Mouse (Mus musculus) CH12.LX (cell line): ENCODE measurements at regions not wholly inside any gene's neighbourhood (a gene's known extent, or its start where the extent isn't known, plus 50 kb on each side); places are given as distances from the start of the nearest gene placed in this dataset.

Experiments used
- DNase-seq: peaks from one replicate; pipeline ENCODE4 v3.0.0-alpha.2; 2013; ENCODE audit errors: extremely low read depth
- H3K27ac ChIP-seq: 2 replicates; pipeline ENCODE4 v1.5.1; 2012; ENCODE audit warnings: low read depth, mild to moderate bottlenecking, control low read depth, moderate library complexity; ENCODE audit not compliant: insufficient read depth
- H3K27me3 ChIP-seq: replicated peaks from 2 replicates; pipeline ENCODE3; 2012; ENCODE audit warnings: inconsistent platforms
- H3K36me3 ChIP-seq, 2 experiments: replicated peaks in 1 of 2; 2 replicates each; pipeline versions ENCODE3 to v1.6.1; 2012; ENCODE audit warnings: inconsistent platforms in 1 of 2, low read length in 1 of 2, mild to moderate bottlenecking in 1 of 2, mixed read lengths in 1 of 2, moderate library complexity in 1 of 2; ENCODE audit not compliant: control insufficient read depth in 1 of 2, insufficient read depth in 1 of 2
- H3K4me1 ChIP-seq, 2 experiments: 2 replicates each; pipeline ENCODE4 v1.6.1; 2012; ENCODE audit warnings: inconsistent platforms in 1 of 2, moderate library complexity in 1 of 2; ENCODE audit not compliant: insufficient read depth in 2 of 2, control insufficient read depth in 1 of 2
- H3K4me2 ChIP-seq: 2 replicates; pipeline ENCODE4 v1.6.1; 2012; ENCODE audit warnings: low read depth, mild to moderate bottlenecking, control low read depth; ENCODE audit not compliant: poor library complexity, insufficient read depth, severe bottlenecking
- H3K4me3 ChIP-seq, 3 experiments: fragments of 150-350 bp in 1 of 3; sonication (generic) in 1 of 3; replicated peaks in 1 of 3; 2 replicates each; pipeline versions ENCODE3 to v1.5.1; 2011 to 2012; ENCODE audit warnings: low read depth in 2 of 3, low read length in 2 of 3, mild to moderate bottlenecking in 2 of 3, moderate library complexity in 2 of 3, control low read depth in 1 of 3, improper control_type of control experiment in 1 of 3, inconsistent platforms in 1 of 3, mixed read lengths in 1 of 3; ENCODE audit not compliant: poor library complexity in 1 of 3
- H3K79me2 ChIP-seq: replicated peaks from 2 replicates; pipeline ENCODE4 v1.6.1; 2012; ENCODE audit warnings: mild to moderate bottlenecking, moderate library complexity; ENCODE audit not compliant: control insufficient read depth, poor library complexity, insufficient read depth, severe bottlenecking; ENCODE audit errors: extremely low read depth
- H3K9ac ChIP-seq: 2 replicates; pipeline ENCODE4 v1.6.1; 2012; ENCODE audit warnings: low read depth, mild to moderate bottlenecking, control low read depth, moderate library complexity; ENCODE audit not compliant: insufficient read depth
- H3K9me3 ChIP-seq: replicated peaks from 2 replicates; pipeline ENCODE3; 2012; ENCODE audit warnings: low read length, inconsistent platforms, mixed read lengths
- BHLHE40 ChIP-seq: IDR thresholded peaks from 2 replicates; pipeline ENCODE4 v1.6.1; 2011; ENCODE audit warnings: mild to moderate bottlenecking, low read depth, low read length, improper control_type of control experiment
- CTCF ChIP-seq, 2 experiments: IDR thresholded peaks in 1 of 2; conservative IDR thresholded peaks in 1 of 2; 2 replicates each; pipeline ENCODE4 v1.5.1; 2011 to 2012; ENCODE audit warnings: low read depth in 2 of 2, low read length in 2 of 2, improper control_type of control experiment in 1 of 2, inconsistent platforms in 1 of 2, mild to moderate bottlenecking in 1 of 2, moderate library complexity in 1 of 2
- EP300 ChIP-seq: IDR thresholded peaks from 2 replicates; pipeline ENCODE4 v1.6.1; 2011; ENCODE audit warnings: low read length, improper control_type of control experiment
- ETS1 ChIP-seq: conservative IDR thresholded peaks from 2 replicates; pipeline ENCODE4 v1.6.1; 2012; ENCODE audit warnings: low read depth, mild to moderate bottlenecking, inconsistent platforms, low read length, improper control_type of control experiment, moderate library complexity
- GABPA ChIP-seq: IDR thresholded peaks from 2 replicates; pipeline ENCODE4 v1.6.1; 2012; ENCODE audit warnings: low read depth, low read length, improper control_type of control experiment, inconsistent platforms; ENCODE audit not compliant: insufficient replicate concordance
- IRF4 ChIP-seq: IDR thresholded peaks from 2 replicates; pipeline ENCODE4 v1.6.1; 2014; ENCODE audit warnings: low read depth, mild to moderate bottlenecking, inconsistent platforms, low read length, improper control_type of control experiment
- JUN ChIP-seq: IDR thresholded peaks from 2 replicates; pipeline ENCODE4 v1.6.1; 2011; ENCODE audit warnings: low read depth, mild to moderate bottlenecking, low read length, improper control_type of control experiment, moderate library complexity; ENCODE audit not compliant: insufficient read depth
- JUND ChIP-seq: conservative IDR thresholded peaks from 2 replicates; pipeline ENCODE4 v1.6.1; 2011; ENCODE audit warnings: low read depth, low read length, improper control_type of control experiment
- KAT2A ChIP-seq: IDR thresholded peaks from 2 replicates; pipeline ENCODE4 v1.6.1; 2012; ENCODE audit warnings: low read length, improper control_type of control experiment, inconsistent platforms; ENCODE audit not compliant: insufficient replicate concordance
- MAZ ChIP-seq: IDR thresholded peaks from 2 replicates; pipeline ENCODE4 v1.6.1; 2012; ENCODE audit warnings: low read depth, mild to moderate bottlenecking, inconsistent platforms, low read length, improper control_type of control experiment, moderate library complexity
- MYC ChIP-seq: IDR thresholded peaks from 2 replicates; pipeline ENCODE4 v1.6.1; 2011; ENCODE audit warnings: low read depth, mild to moderate bottlenecking, improper control_type of control experiment, low read length
- NRF1 ChIP-seq: IDR thresholded peaks from 2 replicates; pipeline ENCODE4 v1.6.1; 2014; ENCODE audit warnings: low read depth, mild to moderate bottlenecking, inconsistent platforms, low read length, improper control_type of control experiment, moderate library complexity
- PAX5 ChIP-seq: IDR thresholded peaks from 2 replicates; pipeline ENCODE4 v1.6.1; 2012; ENCODE audit warnings: low read length, inconsistent platforms, mixed read lengths
- RAD21 ChIP-seq: IDR thresholded peaks from 2 replicates; pipeline ENCODE4 v1.6.1; 2011; ENCODE audit warnings: low read depth, mild to moderate bottlenecking, low read length, improper control_type of control experiment, moderate library complexity
- SMC3 ChIP-seq: IDR thresholded peaks from 2 replicates; pipeline ENCODE4 v1.6.1; 2011; ENCODE audit warnings: low read depth, low read length, improper control_type of control experiment
- TBP ChIP-seq: conservative IDR thresholded peaks from 2 replicates; pipeline ENCODE4 v1.6.1; 2011; ENCODE audit warnings: low read depth, low read length, improper control_type of control experiment
- TCF12 ChIP-seq: IDR thresholded peaks from 2 replicates; pipeline ENCODE4 v1.6.1; 2014; ENCODE audit warnings: low read depth, mild to moderate bottlenecking, inconsistent platforms, low read length, improper control_type of control experiment
- UBTF ChIP-seq: IDR thresholded peaks from 2 replicates; pipeline ENCODE4 v1.6.1; 2012; ENCODE audit warnings: low read depth, mild to moderate bottlenecking, inconsistent platforms, low read length, improper control_type of control experiment, moderate library complexity
- USF2 ChIP-seq: conservative IDR thresholded peaks from 2 replicates; pipeline ENCODE4 v1.6.1; 2011; ENCODE audit warnings: low read depth, low read length, improper control_type of control experiment
- ZC3H11A ChIP-seq: IDR thresholded peaks from 2 replicates; pipeline ENCODE4 v1.6.1; 2012; ENCODE audit warnings: low read depth, mild to moderate bottlenecking, inconsistent platforms, low read length, improper control_type of control experiment
- ZMIZ1 ChIP-seq: IDR thresholded peaks from 2 replicates; pipeline ENCODE4 v1.6.1; 2012; ENCODE audit warnings: low read depth, mild to moderate bottlenecking, inconsistent platforms, low read length, improper control_type of control experiment
- ZNF384 ChIP-seq: IDR thresholded peaks from 2 replicates; pipeline ENCODE4 v1.6.1; 2012; ENCODE audit warnings: low read depth, low read length, improper control_type of control experiment, inconsistent platforms
- dilution Hi-C: fragments of 300-500 bp; cut with MboI; formaldehyde crosslinking; loops from 2 replicates; pipeline ENCODE4 v1.14.3; 2020; ENCODE audit warnings: low sequenced_read_pairs; ENCODE audit not compliant: extremely low pct_unique_long_range_greater_than_20kb, extremely low pct_ligation_motif_present
- in situ Hi-C: fragments of 300-500 bp; cut with MboI; formaldehyde crosslinking; loops from 3 replicates; pipeline ENCODE4 v1.14.3; 2019; ENCODE audit warnings: low sequenced_read_pairs, low pct_ligation_motif_present, low pct_unique_long_range_greater_than_20kb, mixed read lengths

DNA sequence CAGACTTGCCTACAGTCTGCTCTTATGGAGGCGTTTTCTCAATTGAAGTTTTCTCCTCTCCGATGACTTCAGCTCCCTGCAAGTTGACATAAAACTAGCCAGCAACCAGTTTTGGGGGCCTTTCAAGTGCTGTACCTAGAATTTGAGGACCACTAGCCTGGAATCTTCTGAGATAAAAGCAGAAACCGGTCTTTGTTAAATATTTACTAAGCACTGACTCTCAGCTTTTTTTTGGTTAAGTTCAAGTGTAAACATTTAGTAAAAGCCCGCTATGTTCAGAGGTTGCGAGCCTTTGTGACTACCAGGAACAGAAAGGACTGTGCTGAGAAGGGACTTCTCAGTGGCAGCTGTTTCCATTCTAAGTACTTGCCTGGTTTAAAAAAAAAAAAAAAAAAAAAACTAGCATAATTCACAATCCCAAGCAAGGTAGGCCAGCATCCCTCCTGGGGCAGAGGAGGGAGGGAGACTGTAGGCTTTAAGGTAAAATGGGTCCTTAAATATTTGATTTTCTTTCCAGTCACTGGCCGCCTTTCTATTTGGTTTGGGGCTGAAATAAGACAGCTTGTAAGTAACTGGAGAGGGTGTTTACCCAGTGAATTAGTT, 219.1 kb upstream of the Sox14 start:
- TF ChIP-seq RAD21: no peak
- TF ChIP-seq CTCF (conservative IDR thresholded peaks at IDR 0.05 in 1 of 2, IDR thresholded peaks at IDR 0.05 in 1 of 2; ENCODE audit: low read depth in 2 of 2, low read length in 2 of 2): no peak
- TF ChIP-seq ZC3H11A: no peak
- no peak for TF ChIP-seq JUN
- no peak for TF ChIP-seq MYC
- TF ChIP-seq ZMIZ1: no peak
- TF ChIP-seq, all 38 proteins: peak for 0
- Histone ChIP-seq H3K9ac (no peak overlapping the region), H3K79me2 (no peaks in the 10 kb centered on the region), H3K27ac (no peak overlapping the region), H3K36me3 (no peaks in the 10 kb centered on the region), H3K9me3 (peaks cover 64% of the 10 kb centered on the region), H3K4me3 (no peak overlapping the region), H3K4me1 (no peaks in the 10 kb centered on the region), H3K4me2 (no peak overlapping the region), H3K27me3 (no peaks in the 10 kb centered on the region)
- no peak for DNase-seq
- dilution Hi-C loops: no loop called here
- in situ Hi-C loops: no loop called here

DNA sequence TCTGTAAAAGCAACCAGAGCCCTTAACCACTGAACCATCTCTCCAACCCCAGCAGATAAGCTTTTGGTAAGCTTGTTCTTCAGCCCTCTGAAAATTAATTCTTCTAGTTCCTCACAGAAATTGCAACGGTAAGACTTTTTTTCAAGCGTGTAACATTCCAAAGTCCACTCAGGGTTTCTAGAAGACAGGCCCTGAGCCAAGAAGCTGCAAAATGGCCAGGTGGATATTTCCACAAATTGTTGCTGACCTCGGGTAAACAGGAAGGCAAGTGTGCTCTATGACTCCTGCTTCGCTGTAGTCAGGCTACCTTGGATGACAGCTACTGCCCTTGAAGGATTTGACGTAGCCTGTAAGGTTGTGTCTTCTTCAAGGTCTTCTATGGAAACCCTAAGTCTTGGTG, 195.2 kb upstream of the Sox14 start:
- H3K9me3 ChIP-seq: peaks cover 41% of the 10 kb centered on the region
- no peak overlapping the region for H3K4me2 ChIP-seq
- no peak overlapping the region for H3K4me3 ChIP-seq
- H3K36me3 ChIP-seq: no peaks in the 10 kb centered on the region
- H3K79me2 ChIP-seq: no peaks in the 10 kb centered on the region
- dilution Hi-C loops (no loop called here), in situ Hi-C loops (no loop called here)
- no peak overlapping the region for H3K27ac ChIP-seq
- no peak for TF ChIP-seq TBP
- TF ChIP-seq ZNF384: no peak
- TF ChIP-seq RAD21: no peak
- TF ChIP-seq CTCF (conservative IDR thresholded peaks at IDR 0.05 in 1 of 2, IDR thresholded peaks at IDR 0.05 in 1 of 2; ENCODE audit: low read depth in 2 of 2, low read length in 2 of 2): no peak
- TF ChIP-seq TCF12: no peak
- TF ChIP-seq EP300: no peak
- TF ChIP-seq JUND: no peak
- TF ChIP-seq USF2: no peak
- TF ChIP-seq UBTF: no peak
- TF ChIP-seq IRF4: no peak
- no peak for TF ChIP-seq PAX5
- no peak for TF ChIP-seq ZMIZ1
- TF ChIP-seq NRF1: no peak
- no peak for TF ChIP-seq KAT2A
- no peak for TF ChIP-seq ETS1
- no peak for TF ChIP-seq GABPA
- TF ChIP-seq BHLHE40: no peak
- TF ChIP-seq MAZ: no peak
- TF ChIP-seq SMC3: no peak
- no peak overlapping the region for H3K9ac ChIP-seq
- no peaks in the 10 kb centered on the region for H3K4me1 ChIP-seq
- DNase-seq: no peak
- H3K27me3 ChIP-seq: no peaks in the 10 kb centered on the region
